Mouse (Mus musculus): ENCODE measurements around the gene Gatc. TPM values are rescaled to one million over a fixed set of nuclear protein-coding genes. Genes with fewer than 3 reads are reported as not detected.
A peak's percentile ranks its signal among the peaks of the same experiment; 100 is the strongest.
"Not testable (repeated sequence)": the region's sequence is repeated elsewhere in the genome, so short reads cannot be mapped to it uniquely, and the experiment has no call there.

Gatc gene
- 11.7 and 12.1 TPM in 2 replicates for polyA plus RNA-seq (2015; fragmentation: Nextera tagmentation; extraction: Ambion mirVana)

- H3K9me3 ChIP-seq (ENCODE audit: low read length), result no peaks in the 10 kb centered on the region
- H3K27ac ChIP-seq (ENCODE audit: low read depth), result peak within 1 kb of the TSS; percentile 89
- H3K4me3 ChIP-seq (ENCODE audit: low read depth, low read length), result peak within 1 kb of the TSS; percentile 95
- H3K4me2 ChIP-seq (ENCODE audit: low read depth, low read length), result peak within 1 kb of the TSS; percentile 81
- peaks cover 18% of the 10 kb centered on the region for H3K4me1 ChIP-seq (ENCODE audit: insufficient read depth)
- H3K9ac ChIP-seq (replicated peaks), result peak within 1 kb of the TSS; percentile 93
- WGBS (ENCODE audit: insufficient replicate concordance), result under 1% methylated on average over 62 of the region's 62 CpGs
- TF ChIP-seq CTCF (IDR thresholded peaks at IDR 0.05; ENCODE audit: low read depth) (peak; percentile 21), EP300 (IDR thresholded peaks at IDR 0.05; ENCODE audit: low read depth) (peak; percentile 57; the same call in 1 of the 2 replicates)
- ATAC-seq (peak; percentile 96), DNase-seq (peak; percentile 94)
- no peaks in the 10 kb centered on the region for H3K27me3 ChIP-seq (ENCODE audit: insufficient read depth, low read length)
- peaks cover 42% of the 10 kb centered on the region for H3K36me3 ChIP-seq (replicated peaks; ENCODE audit: insufficient read depth, low read length)
Measured at GRCm38 (mm10) chr5:115340577-115341313, at the start of gene Gatc, which contains the start of gene Triap1. Gene Gatc, minus strand, starts transcription at chr5:115341178. Gene Triap1, plus strand, starts transcription at chr5:115341225.

GRCm38 (mm10) chr5:115378882-115379281 is 37.9 kb upstream of the Gatc start:
- ATAC-seq; H3K4me2 ChIP-seq (ENCODE audit: low read depth, low read length); H3K9me3 ChIP-seq (ENCODE audit: low read length); H3K36me3 ChIP-seq (replicated peaks; ENCODE audit: insufficient read depth, low read length); H3K9ac ChIP-seq (replicated peaks); H3K4me3 ChIP-seq (ENCODE audit: low read depth, low read length); H3K4me1 ChIP-seq (ENCODE audit: insufficient read depth); H3K27me3 ChIP-seq (ENCODE audit: insufficient read depth, low read length); DNase-seq; H3K27ac ChIP-seq (ENCODE audit: low read depth): not testable (repeated sequence)
- 60% methylated on average over 2 of the region's 2 CpGs for WGBS (ENCODE audit: insufficient replicate concordance)

GRCm38 (mm10) chr5:115375436-115375835 is 34.5 kb upstream of the Gatc start:
- no peak overlapping the region for H3K4me2 ChIP-seq (ENCODE audit: low read depth, low read length)
- H3K9ac ChIP-seq (replicated peaks), result no peak overlapping the region
- TF ChIP-seq EP300 (IDR thresholded peaks at IDR 0.05; ENCODE audit: low read depth) (no peak), CTCF (IDR thresholded peaks at IDR 0.05; ENCODE audit: low read depth) (peak; percentile 29; the same call in 1 of the 2 replicates)
- H3K4me1 ChIP-seq (ENCODE audit: insufficient read depth), result no peaks in the 10 kb centered on the region
- H3K9me3 ChIP-seq (ENCODE audit: low read length), result no peaks in the 10 kb centered on the region
- H3K27ac ChIP-seq (ENCODE audit: low read depth), result no peak overlapping the region
- no peak overlapping the region for H3K4me3 ChIP-seq (ENCODE audit: low read depth, low read length)
- no peak for ATAC-seq
- WGBS (ENCODE audit: insufficient replicate concordance), result 50% methylated on average over 2 of the region's 2 CpGs
- no peaks in the 10 kb centered on the region for H3K36me3 ChIP-seq (replicated peaks; ENCODE audit: insufficient read depth, low read length)
- peaks cover 14% of the 10 kb centered on the region; the same call in 1 of the 2 replicates for H3K27me3 ChIP-seq (ENCODE audit: insufficient read depth, low read length)
- DNase-seq, result no peak

GRCm38 (mm10) chr5:115374204-115374820 is 33.3 kb upstream of the Gatc start:
- WGBS (ENCODE audit: insufficient replicate concordance), result 31% methylated on average over 11 of the region's 11 CpGs
- H3K4me1 ChIP-seq (ENCODE audit: insufficient read depth), result no peaks in the 10 kb centered on the region
- ATAC-seq (no peak), DNase-seq (no peak)
- no peak overlapping the region for H3K4me2 ChIP-seq (ENCODE audit: low read depth, low read length)
- H3K9ac ChIP-seq (replicated peaks), result no peak overlapping the region
- H3K9me3 ChIP-seq (ENCODE audit: low read length), result no peaks in the 10 kb centered on the region
- TF ChIP-seq EP300 (IDR thresholded peaks at IDR 0.05; ENCODE audit: low read depth), result no peak
- no peak for TF ChIP-seq CTCF (IDR thresholded peaks at IDR 0.05; ENCODE audit: low read depth)
- H3K27ac ChIP-seq (ENCODE audit: low read depth), result no peak overlapping the region
- H3K36me3 ChIP-seq (replicated peaks; ENCODE audit: insufficient read depth, low read length), result no peaks in the 10 kb centered on the region
- H3K4me3 ChIP-seq (ENCODE audit: low read depth, low read length), result no peak overlapping the region
- peaks cover 14% of the 10 kb centered on the region; the same call in 1 of the 2 replicates for H3K27me3 ChIP-seq (ENCODE audit: insufficient read depth, low read length)

DNA sequence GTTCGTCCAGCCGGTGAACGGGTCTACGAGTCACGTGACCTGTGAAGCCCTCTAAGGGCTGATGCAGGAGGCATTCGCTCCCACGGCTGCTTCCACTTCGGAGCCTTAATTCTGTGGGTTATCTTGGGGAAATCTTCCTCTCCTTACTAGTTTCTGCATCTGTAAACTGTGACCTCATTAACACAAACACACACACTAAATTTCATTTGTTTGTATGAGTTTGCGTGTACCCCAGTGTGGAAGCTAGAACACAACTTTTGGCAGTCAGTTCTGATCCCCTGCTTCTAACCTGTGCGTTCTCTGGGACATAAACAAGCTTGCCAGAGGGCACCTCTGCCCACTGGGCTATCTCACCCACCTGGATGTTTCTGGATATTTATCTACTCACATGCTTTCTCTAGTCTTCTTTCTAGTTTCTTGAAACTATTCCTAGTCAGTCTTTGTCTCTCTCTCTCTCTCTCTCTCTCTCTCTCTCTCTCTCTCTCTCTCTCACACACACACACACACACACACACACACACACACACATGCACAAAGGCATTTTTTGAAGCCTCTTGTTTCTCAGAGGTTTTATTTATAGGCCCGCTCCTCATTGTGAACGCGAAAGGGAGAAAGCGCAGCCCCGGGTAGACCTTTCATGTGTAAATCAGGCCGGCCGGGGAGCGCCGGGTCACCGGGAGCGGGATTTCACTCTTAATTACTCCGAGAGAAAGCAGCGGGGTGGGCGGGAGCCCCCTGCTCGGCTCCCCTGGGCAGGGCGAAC is 32.6 kb upstream of the Gatc start:
- Histone ChIP-seq H3K4me2 (ENCODE audit: low read depth, low read length) (no peak overlapping the region), H3K4me1 (ENCODE audit: insufficient read depth) (no peaks in the 10 kb centered on the region), H3K9ac (replicated peaks) (no peak overlapping the region), H3K36me3 (replicated peaks; ENCODE audit: insufficient read depth, low read length) (no peaks in the 10 kb centered on the region), H3K27me3 (ENCODE audit: insufficient read depth, low read length) (peaks cover 14% of the 10 kb centered on the region; the same call in 1 of the 2 replicates), H3K9me3 (ENCODE audit: low read length) (no peaks in the 10 kb centered on the region), H3K27ac (ENCODE audit: low read depth) (no peak overlapping the region), H3K4me3 (ENCODE audit: low read depth, low read length) (no peak overlapping the region)
- DNase-seq (no peak), ATAC-seq (no peak)
- 28% methylated on average over 26 of the region's 26 CpGs for WGBS (ENCODE audit: insufficient replicate concordance)
- TF ChIP-seq CTCF (IDR thresholded peaks at IDR 0.05; ENCODE audit: low read depth) (no peak), EP300 (IDR thresholded peaks at IDR 0.05; ENCODE audit: low read depth) (no peak)

DNA sequence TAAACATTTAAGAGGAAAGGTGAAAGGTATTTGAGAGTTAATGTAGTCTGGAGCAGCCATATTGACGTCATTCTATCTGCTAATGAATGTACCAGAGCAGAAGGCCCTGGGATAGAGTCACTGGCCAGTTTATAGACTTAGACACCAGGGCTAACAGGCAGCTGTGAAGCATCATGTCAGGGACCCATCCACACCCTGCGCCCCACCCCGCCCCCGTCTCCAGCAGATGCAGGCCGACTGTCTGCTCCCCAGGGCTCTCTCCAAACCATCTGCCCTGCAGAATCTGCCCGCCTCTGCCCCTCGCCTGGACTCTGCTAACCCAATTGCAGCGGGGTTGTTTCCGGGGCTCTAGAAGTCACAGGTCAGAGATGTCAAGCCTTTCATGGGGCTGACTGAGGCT is 30.8 kb upstream of the Gatc start:
- Histone ChIP-seq H3K4me1 (ENCODE audit: insufficient read depth) (no peaks in the 10 kb centered on the region), H3K9ac (replicated peaks) (no peak overlapping the region), H3K27me3 (ENCODE audit: insufficient read depth, low read length) (peaks cover 14% of the 10 kb centered on the region; the same call in 1 of the 2 replicates), H3K4me2 (ENCODE audit: low read depth, low read length) (no peak overlapping the region), H3K36me3 (replicated peaks; ENCODE audit: insufficient read depth, low read length) (no peaks in the 10 kb centered on the region), H3K4me3 (ENCODE audit: low read depth, low read length) (no peak overlapping the region), H3K27ac (ENCODE audit: low read depth) (no peak overlapping the region), H3K9me3 (ENCODE audit: low read length) (no peaks in the 10 kb centered on the region)
- WGBS (ENCODE audit: insufficient replicate concordance), result 59% methylated on average over 9 of the region's 9 CpGs
- no peak for ATAC-seq
- TF ChIP-seq CTCF (IDR thresholded peaks at IDR 0.05; ENCODE audit: low read depth), result no peak
- TF ChIP-seq EP300 (IDR thresholded peaks at IDR 0.05; ENCODE audit: low read depth), result no peak
- no peak for DNase-seq
